Mouse (Mus musculus): ENCODE data around the gene Pdia5.

DNA sequence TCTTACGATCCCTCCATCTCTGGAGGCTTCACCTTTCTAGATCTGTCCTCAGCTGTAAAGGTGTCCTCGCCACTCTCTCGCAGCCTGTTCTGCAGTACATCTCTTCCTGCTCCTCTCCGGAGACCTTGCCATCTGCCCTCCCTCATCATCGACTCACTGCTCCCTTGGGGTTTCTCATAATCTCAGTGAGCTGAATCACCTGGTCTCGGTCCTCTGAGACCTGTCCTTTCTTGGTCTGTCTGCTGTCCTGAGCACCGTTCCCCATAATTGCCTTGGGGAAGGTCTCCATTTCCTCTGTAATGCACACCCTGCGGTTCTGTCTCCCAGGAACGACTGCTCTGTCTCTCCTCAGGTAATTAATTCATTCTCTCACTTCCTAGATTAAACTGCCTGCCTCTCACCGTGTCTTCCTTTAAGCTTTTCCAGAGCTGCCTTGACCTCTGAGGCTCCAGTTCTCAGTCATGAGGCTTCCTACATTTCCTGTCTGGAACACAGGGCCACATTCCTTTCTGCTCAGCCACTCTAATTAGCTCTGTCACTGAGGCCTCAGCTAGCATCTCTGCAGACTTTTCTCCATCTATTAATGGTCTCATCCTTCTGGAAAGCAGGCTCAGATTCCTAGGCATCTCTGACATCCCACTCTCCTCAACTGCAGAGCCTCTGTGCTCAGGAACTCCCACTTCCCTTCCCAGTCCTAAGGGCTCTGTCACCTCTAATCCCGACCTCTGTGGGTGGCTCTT lies 18.8 kb upstream of the Pdia5 start:
- TF ChIP-seq CTCF (IDR thresholded peaks at IDR 0.05; ENCODE audit: low read depth): no peak
- no peak for TF ChIP-seq EP300 (optimal IDR thresholded peaks at IDR 0.05)
